Mouse (Mus musculus) adrenal gland (tissue): ENCODE results near the gene Tab3.

ENCODE experiments used
- intact Hi-C: fragments of 180-260 bp; cut with DNase I; formaldehyde crosslinking; loops from one replicate; pipeline ENCODE4 v1.15.1; 2025
- long read RNA-seq, 2 experiments: library from polyadenylated mRNA; unstranded; transcript quantifications; one replicate each; pipeline ENCODE4 v2.0.0; 2020; ENCODE audit warnings: borderline replicate concordance in 1 of 2; ENCODE audit not compliant: insufficient replicate concordance in 1 of 2
- microRNA-seq, 2 experiments: library from miRNA; unstranded; fragments of <30 nt; microRNA quantifications; one replicate each; pipeline ENCODE4; 2019

The Tab3 gene
- long read RNA-seq, experiment 1, partial matches to known transcripts: 0 of 1 reads
- long read RNA-seq, experiment 1, other reads (novel, unspliced or antisense): 1 of 1 reads
- long read RNA-seq, experiment 2, partial matches to known transcripts: 3 of 3 reads
- long read RNA-seq, experiment 2, other reads (novel, unspliced or antisense): 0 of 3 reads

- intact Hi-C loops: no loop called here
Measured at GRCm38 (mm10) chrX:85573532-85574181, at the start of gene Tab3. TSS of gene Tab3 (plus strand) at chrX:85574022.

- intact Hi-C loops: no loop called here
Measured at GRCm38 (mm10) chrX:85525545-85525944, 48.3 kb upstream of the Tab3 start.

- intact Hi-C loops: no loop called here
Measured at GRCm38 (mm10) chrX:85526263-85527019, 47.4 kb upstream of the Tab3 start.

GRCm38 (mm10) chrX:85558931-85559330, 14.9 kb upstream of the Tab3 start:
- intact Hi-C loops: no loop called here

GRCm38 (mm10) chrX:85566256-85566655, 7.6 kb upstream of the Tab3 start:
- intact Hi-C loops: no loop called here

- intact Hi-C loops: no loop called here
Measured at GRCm38 (mm10) chrX:85574182-85574541, 340 bp downstream of the Tab3 start.

- intact Hi-C loops: no loop called here
Measured at GRCm38 (mm10) chrX:85576310-85576709, 2.5 kb downstream of the Tab3 start.

GRCm38 (mm10) chrX:85580768-85581167, 6.9 kb downstream of the Tab3 start:
- intact Hi-C loops: no loop called here

GRCm38 (mm10) chrX:85582517-85582916, 8.7 kb downstream of the Tab3 start:
- intact Hi-C loops: no loop called here

- intact Hi-C loops: no loop called here
Measured at GRCm38 (mm10) chrX:85585575-85585974, 11.8 kb downstream of the Tab3 start.

GRCm38 (mm10) chrX:85614701-85615100, 40.9 kb downstream of the Tab3 start:
- intact Hi-C loops: no loop called here

GRCm38 (mm10) chrX:85646204-85646777, 72.5 kb downstream of the Tab3 start:
- intact Hi-C loops: loop anchor here (5.0 kb wide), 1 partner anchor 149 kb away; no protein-coding TSS in a partner anchor

GRCm38 (mm10) chrX:85676808-85677207, 103.0 kb downstream of the Tab3 start:
- intact Hi-C loops: loop anchor here (5.0 kb wide), 2 partner anchors 200 to 240 kb away; no protein-coding TSS in a partner anchor

GRCm38 (mm10) chrX:85682125-85682524, 108.3 kb downstream of the Tab3 start:
- intact Hi-C loops: no loop called here

GRCm38 (mm10) chrX:85683723-85684122, 109.9 kb downstream of the Tab3 start:
- intact Hi-C loops: no loop called here

Small RNAs within 50 kb of the gene (microRNA-seq; reads per million reads assigned to microRNA genes)
- gene Gm44378: 0 reads per million in 2 experiments
